Mouse (Mus musculus): Measurements from ENCODE around the gene Hspb8. TPM values are rescaled to one million over a fixed set of nuclear protein-coding genes. Genes with fewer than 3 reads are reported as not detected.
"Not testable (repeated sequence)": the region's sequence is repeated elsewhere in the genome, so short reads cannot be mapped to it uniquely, and the experiment has no call there.

Hspb8 gene
- polyA plus RNA-seq, 1 experiment from 2014 or later, result 18.9 TPM

DNA sequence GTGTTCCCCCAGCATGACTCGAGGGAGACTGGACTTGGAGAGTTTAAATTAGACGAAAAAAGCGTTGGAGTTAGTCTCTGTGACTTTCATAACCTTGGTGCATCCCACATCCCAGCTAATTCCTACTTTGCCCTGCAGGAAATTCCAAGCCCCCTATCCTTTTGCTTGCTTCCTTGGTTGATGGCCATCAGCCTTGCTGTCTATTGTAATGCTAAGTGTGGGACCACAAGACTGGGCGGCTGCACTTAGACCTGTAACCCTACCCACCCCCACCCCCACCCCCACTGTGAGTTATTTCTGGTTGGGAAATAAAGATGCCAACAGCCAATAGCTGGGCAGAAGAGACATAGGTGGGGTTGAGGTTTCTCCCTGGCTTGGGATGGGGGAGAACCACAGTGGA, 15.7 kb upstream of the Hspb8 start:
- Histone ChIP-seq H3K4me3 (ENCODE audit: low read length) (no peak overlapping the region), H3K9me3 (ENCODE audit: control insufficient read depth, low read length) (no peaks in the 10 kb centered on the region), H3K36me3 (ENCODE audit: control insufficient read depth, insufficient read depth, low read length) (no peaks in the 10 kb centered on the region), H3K4me1 (replicated peaks; ENCODE audit: control insufficient read depth, insufficient read depth, low read length) (no peaks in the 10 kb centered on the region), H3K27me3 (ENCODE audit: control insufficient read depth, insufficient read depth, low read depth, low read length) (no peaks in the 10 kb centered on the region), H3K4me2 (ENCODE audit: low read depth, low read length) (no peak overlapping the region), H3K27ac (ENCODE audit: low read length) (no peak overlapping the region), H3K9ac (ENCODE audit: low read length) (no peak overlapping the region)
- WGBS, result 63% methylated on average over 4 of the region's 4 CpGs
- ATAC-seq (ENCODE audit: low read depth), result no peak

DNA sequence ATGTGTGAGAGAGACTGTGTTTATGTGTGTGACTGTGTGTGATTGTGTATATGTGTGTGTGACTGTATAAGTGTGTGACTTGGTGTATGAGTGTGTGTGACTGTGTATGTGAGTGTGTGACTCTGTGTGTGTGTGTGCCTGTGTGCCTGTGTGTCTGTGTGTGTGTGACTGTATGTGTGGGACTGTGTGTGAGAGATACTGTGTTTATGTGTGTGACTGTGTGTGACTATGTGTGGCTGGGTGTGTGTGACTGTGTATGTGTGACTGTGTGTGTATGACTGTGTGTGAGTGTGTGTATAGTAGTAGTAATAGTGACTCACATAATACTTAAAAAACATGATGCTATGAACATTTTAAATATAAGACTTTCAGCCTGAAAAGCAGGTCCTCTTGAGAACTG, 13.5 kb upstream of the Hspb8 start:
- ATAC-seq (ENCODE audit: low read depth), result no peak

DNA sequence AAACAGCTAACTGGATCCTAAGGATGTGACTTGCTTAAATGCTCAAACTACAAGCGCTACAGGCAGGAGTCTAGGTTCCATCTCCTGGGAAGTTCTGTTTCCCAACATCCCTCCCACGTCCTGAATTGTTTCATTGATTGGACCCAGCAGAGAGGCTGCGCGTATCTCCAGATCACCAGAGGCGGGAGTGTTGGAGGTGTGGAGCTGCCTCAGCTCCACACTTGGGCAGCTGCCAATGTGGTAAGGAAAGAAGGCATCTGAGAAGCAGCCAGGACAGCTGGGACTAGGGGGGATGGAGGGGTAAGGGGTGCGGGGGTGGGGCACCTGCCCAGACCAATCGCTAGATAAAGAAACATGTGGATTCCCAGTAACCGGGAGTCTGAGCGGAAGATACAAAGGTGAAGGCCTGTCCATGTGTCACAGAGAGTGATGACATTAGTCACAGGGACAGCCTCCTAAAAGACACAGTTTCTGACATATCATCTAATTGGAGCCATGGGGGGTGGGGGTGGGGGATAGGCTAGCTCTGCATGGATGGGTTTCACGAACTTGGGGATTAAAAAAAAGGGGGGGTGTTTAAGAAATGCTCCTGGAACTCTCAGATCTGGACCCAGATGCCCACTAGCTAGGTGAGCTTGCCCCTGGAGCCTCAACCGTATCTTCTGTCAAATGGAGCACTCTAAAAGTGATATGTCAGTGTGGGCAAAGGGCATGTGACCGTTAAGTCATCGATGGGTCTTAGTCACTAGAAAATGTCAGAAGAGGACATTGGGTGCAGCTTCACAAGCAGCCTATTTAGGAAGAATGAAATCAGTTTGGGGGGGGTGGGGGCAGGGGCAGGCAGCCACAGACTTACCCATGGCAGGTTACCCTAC, 12.5 kb upstream of the Hspb8 start:
- Histone ChIP-seq H3K36me3 (ENCODE audit: control insufficient read depth, insufficient read depth, low read length) (no peaks in the 10 kb centered on the region), H3K4me2 (ENCODE audit: low read depth, low read length) (no peak overlapping the region), H3K4me1 (replicated peaks; ENCODE audit: control insufficient read depth, insufficient read depth, low read length) (no peaks in the 10 kb centered on the region), H3K27ac (ENCODE audit: low read length) (no peak overlapping the region), H3K9ac (ENCODE audit: low read length) (no peak overlapping the region), H3K4me3 (ENCODE audit: low read length) (no peak overlapping the region), H3K9me3 (ENCODE audit: control insufficient read depth, low read length) (no peaks in the 10 kb centered on the region), H3K27me3 (ENCODE audit: control insufficient read depth, insufficient read depth, low read depth, low read length) (no peaks in the 10 kb centered on the region)
- WGBS, result 51% methylated on average over 13 of the region's 13 CpGs
- ATAC-seq (ENCODE audit: low read depth), result no peak

More for the DNA sequence above, 13.5 kb upstream of the Hspb8 start:
- Histone ChIP-seq H3K27me3 (ENCODE audit: control insufficient read depth, insufficient read depth, low read depth, low read length) (no peaks in the 10 kb centered on the region), H3K9ac (ENCODE audit: low read length) (no peak overlapping the region), H3K36me3 (ENCODE audit: control insufficient read depth, insufficient read depth, low read length) (no peaks in the 10 kb centered on the region), H3K4me1 (replicated peaks; ENCODE audit: control insufficient read depth, insufficient read depth, low read length) (no peaks in the 10 kb centered on the region), H3K27ac (ENCODE audit: low read length) (no peak overlapping the region), H3K4me2 (ENCODE audit: low read depth, low read length) (no peak overlapping the region), H3K4me3 (ENCODE audit: low read length) (no peak overlapping the region), H3K9me3 (ENCODE audit: control insufficient read depth, low read length) (no peaks in the 10 kb centered on the region)

DNA sequence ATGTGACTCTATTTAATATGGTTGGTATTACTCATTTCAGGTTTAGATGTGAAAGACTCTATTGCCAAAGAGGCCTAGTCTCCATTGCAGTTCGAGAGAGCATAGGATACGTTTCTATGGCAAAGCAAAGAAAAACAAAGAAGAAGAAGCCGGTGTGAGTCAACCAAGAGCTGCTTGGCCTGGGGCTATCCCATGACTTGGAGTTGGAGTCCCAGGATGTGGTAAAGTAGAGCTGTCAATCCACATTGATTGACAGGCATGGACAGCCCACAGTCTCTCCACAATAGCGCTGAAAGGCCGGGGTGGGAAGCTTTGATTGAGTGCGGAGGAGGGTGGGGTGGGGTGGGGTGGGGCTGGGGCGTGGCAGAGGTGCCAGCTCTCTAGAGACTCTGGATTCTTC, 10.2 kb upstream of the Hspb8 start:
- Histone ChIP-seq H3K9ac (ENCODE audit: low read length) (no peak overlapping the region), H3K27ac (ENCODE audit: low read length) (no peak overlapping the region), H3K4me2 (ENCODE audit: low read depth, low read length) (no peak overlapping the region), H3K4me1 (replicated peaks; ENCODE audit: control insufficient read depth, insufficient read depth, low read length) (no peaks in the 10 kb centered on the region), H3K27me3 (ENCODE audit: control insufficient read depth, insufficient read depth, low read depth, low read length) (no peaks in the 10 kb centered on the region), H3K36me3 (ENCODE audit: control insufficient read depth, insufficient read depth, low read length) (no peaks in the 10 kb centered on the region), H3K9me3 (ENCODE audit: control insufficient read depth, low read length) (no peaks in the 10 kb centered on the region), H3K4me3 (ENCODE audit: low read length) (no peak overlapping the region)
- ATAC-seq (ENCODE audit: low read depth), result no peak
- WGBS, result 57% methylated on average over 7 of the region's 7 CpGs

DNA sequence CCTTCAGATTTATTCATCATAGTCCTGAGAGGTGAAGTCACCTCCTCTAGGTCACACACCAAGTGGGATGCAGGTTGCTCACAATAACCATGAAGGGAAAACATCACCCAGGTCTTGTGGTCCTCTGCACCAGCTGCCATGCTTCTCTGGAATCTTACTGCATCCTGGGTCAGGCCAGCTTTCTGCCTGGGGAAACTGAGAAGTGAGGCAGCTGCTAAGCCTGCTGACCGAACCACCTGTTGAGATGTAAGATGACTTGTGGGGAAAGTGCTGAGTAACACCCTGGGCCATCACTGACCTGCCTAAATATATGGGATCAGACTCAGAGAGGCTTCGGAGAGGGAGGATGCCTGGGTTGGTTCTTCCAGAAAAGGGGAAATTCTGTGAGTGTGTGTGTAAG, 4.0 kb upstream of the Hspb8 start:
- Histone ChIP-seq H3K4me2 (ENCODE audit: low read depth, low read length) (no peak overlapping the region), H3K27ac (ENCODE audit: low read length) (no peak overlapping the region), H3K9me3 (ENCODE audit: control insufficient read depth, low read length) (no peaks in the 10 kb centered on the region), H3K9ac (ENCODE audit: low read length) (no peak overlapping the region), H3K27me3 (ENCODE audit: control insufficient read depth, insufficient read depth, low read depth, low read length) (no peaks in the 10 kb centered on the region), H3K4me1 (replicated peaks; ENCODE audit: control insufficient read depth, insufficient read depth, low read length) (peaks cover 8% of the 10 kb centered on the region), H3K36me3 (ENCODE audit: control insufficient read depth, insufficient read depth, low read length) (no peaks in the 10 kb centered on the region), H3K4me3 (ENCODE audit: low read length) (no peak overlapping the region)
- ATAC-seq (ENCODE audit: low read depth), result no peak
- 85% methylated on average over 2 of the region's 2 CpGs for WGBS

DNA sequence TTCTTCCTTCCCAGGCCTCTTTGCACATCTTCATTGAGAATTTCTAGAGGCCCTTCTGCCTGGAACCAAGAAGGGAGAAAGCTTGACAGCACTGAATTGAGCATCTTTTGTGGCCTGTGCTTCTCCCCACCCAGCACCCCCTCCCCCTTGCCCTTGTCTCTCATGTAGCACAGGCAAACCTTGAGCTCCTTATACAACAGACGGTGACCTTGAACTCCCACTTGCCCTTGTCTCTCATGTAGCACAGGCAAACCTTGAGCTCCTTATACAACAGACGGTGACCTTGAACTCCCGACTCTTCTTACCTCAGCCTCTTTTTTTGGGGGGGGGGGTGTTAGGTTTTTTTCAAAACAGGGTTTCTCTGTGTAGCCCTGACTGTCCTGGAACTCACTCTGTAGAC, 3.0 kb upstream of the Hspb8 start:
- H3K4me3 ChIP-seq (ENCODE audit: low read length); H3K9ac ChIP-seq (ENCODE audit: low read length); ATAC-seq (ENCODE audit: low read depth); H3K27me3 ChIP-seq (ENCODE audit: control insufficient read depth, insufficient read depth, low read depth, low read length); H3K36me3 ChIP-seq (ENCODE audit: control insufficient read depth, insufficient read depth, low read length); H3K9me3 ChIP-seq (ENCODE audit: control insufficient read depth, low read length); H3K27ac ChIP-seq (ENCODE audit: low read length); H3K4me2 ChIP-seq (ENCODE audit: low read depth, low read length): not testable (repeated sequence)
- peaks cover 15% of the 10 kb centered on the region for H3K4me1 ChIP-seq (replicated peaks; ENCODE audit: control insufficient read depth, insufficient read depth, low read length)
- 82% methylated on average over 3 of the region's 3 CpGs for WGBS

DNA sequence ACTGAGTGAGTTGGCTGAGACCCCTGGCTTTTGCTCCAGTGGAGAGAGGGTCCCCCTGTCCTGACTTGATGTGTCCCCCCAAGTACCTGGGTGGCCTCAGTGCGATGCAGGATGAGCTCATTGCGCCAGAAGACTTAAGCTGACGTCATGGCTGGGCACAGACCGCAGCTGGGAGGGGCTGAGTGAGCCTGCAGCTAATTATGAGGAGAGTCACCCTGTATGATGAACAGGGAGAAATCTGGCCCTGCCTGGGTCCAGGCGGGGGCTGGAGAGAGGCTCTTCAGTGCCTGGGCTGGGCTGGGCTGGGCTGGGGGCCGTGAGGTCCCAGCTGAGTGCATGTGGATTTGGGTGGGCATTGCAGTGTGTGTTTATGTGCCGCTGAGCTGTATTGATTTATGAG, 2.6 kb upstream of the Hspb8 start:
- Histone ChIP-seq H3K9me3 (ENCODE audit: control insufficient read depth, low read length) (no peaks in the 10 kb centered on the region), H3K9ac (ENCODE audit: low read length) (no peak overlapping the region), H3K27me3 (ENCODE audit: control insufficient read depth, insufficient read depth, low read depth, low read length) (no peaks in the 10 kb centered on the region), H3K4me3 (ENCODE audit: low read length) (no peak overlapping the region), H3K4me1 (replicated peaks; ENCODE audit: control insufficient read depth, insufficient read depth, low read length) (peaks cover 19% of the 10 kb centered on the region), H3K36me3 (ENCODE audit: control insufficient read depth, insufficient read depth, low read length) (no peaks in the 10 kb centered on the region), H3K4me2 (ENCODE audit: low read depth, low read length) (no peak overlapping the region), H3K27ac (ENCODE audit: low read length) (no peak overlapping the region)
- ATAC-seq (ENCODE audit: low read depth), result no peak
- 48% methylated on average over 7 of the region's 7 CpGs for WGBS

DNA sequence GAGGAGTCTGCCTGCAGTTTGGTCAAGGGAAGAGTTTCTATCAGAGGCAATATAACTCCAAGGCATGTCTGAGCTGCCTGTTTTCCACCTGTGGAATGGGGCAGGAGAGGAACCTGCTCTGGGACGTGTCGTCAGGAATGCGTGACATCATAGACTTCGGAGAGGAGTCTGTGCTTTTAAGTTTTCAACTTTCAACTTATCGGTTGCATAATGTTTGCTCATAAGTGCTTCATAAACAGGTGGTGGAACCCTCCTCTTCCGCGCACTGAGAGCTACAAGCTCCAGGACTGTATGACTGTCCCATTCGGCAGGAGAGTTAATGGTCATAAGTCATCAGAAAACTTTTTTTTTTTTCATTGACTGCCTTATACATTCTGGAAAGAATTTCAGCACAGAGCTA, 1.1 kb upstream of the Hspb8 start:
- H3K27ac ChIP-seq (ENCODE audit: low read length), result no peak overlapping the region
- H3K9me3 ChIP-seq (ENCODE audit: control insufficient read depth, low read length), result no peaks in the 10 kb centered on the region
- no peaks in the 10 kb centered on the region for H3K36me3 ChIP-seq (ENCODE audit: control insufficient read depth, insufficient read depth, low read length)
- H3K4me3 ChIP-seq (ENCODE audit: low read length), result no peak overlapping the region
- H3K4me2 ChIP-seq (ENCODE audit: low read depth, low read length), result no peak overlapping the region
- no peak overlapping the region for H3K9ac ChIP-seq (ENCODE audit: low read length)
- WGBS, result 57% methylated on average over 8 of the region's 8 CpGs
- peaks cover 27% of the 10 kb centered on the region for H3K4me1 ChIP-seq (replicated peaks; ENCODE audit: control insufficient read depth, insufficient read depth, low read length)
- H3K27me3 ChIP-seq (ENCODE audit: control insufficient read depth, insufficient read depth, low read depth, low read length), result no peaks in the 10 kb centered on the region
- ATAC-seq (ENCODE audit: low read depth), result no peak

DNA sequence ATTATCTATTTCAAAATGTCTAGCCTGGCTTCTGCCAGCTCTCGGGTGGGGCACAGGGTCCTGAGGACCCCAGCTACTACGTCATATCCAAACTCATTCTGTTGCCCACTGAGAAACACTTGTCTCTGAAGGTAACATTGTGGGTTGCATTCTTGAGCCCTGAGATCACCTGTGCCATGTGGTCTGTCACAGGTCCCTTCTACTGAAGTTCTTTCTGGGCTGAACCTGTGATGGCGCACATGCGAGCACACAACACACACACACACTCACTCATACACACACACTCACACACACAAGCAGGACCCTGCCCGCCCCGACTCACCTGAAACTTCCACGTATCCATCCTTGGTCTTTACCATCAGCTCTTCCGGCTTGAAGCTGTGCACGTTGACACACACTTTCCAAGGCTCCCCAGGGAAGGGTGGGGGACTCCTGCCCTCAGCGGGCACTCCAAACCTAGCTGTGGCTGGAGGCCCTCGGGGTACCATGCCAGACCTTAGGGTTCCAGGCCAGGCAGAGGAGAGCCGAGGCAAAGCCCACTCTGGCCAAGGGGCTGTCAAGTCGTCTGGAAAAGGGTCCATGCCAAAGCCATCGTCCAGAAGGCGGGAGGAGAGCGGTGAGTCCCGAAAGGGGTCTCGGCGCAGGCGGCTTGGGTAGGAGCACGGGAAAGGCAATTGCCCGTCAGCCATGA, 728 bp downstream of the Hspb8 start:
- no peaks in the 10 kb centered on the region for H3K27me3 ChIP-seq (ENCODE audit: control insufficient read depth, insufficient read depth, low read depth, low read length)
- no peak for ATAC-seq (ENCODE audit: low read depth)
- peak overlapping the region; percentile 88 for H3K27ac ChIP-seq (ENCODE audit: low read length)
- H3K4me2 ChIP-seq (ENCODE audit: low read depth, low read length), result peak overlapping the region; percentile 77
- H3K4me3 ChIP-seq (ENCODE audit: low read length), result peak overlapping the region; percentile 52
- peaks cover 30% of the 10 kb centered on the region for H3K4me1 ChIP-seq (replicated peaks; ENCODE audit: control insufficient read depth, insufficient read depth, low read length)
- no peaks in the 10 kb centered on the region; the same call in 1 of the 2 replicates for H3K36me3 ChIP-seq (ENCODE audit: control insufficient read depth, insufficient read depth, low read length)
- H3K9ac ChIP-seq (ENCODE audit: low read length), result peak overlapping the region; percentile 74
- 0 out of 2 replicates have a peak, but pooled peaks cover 2% of the 10 kb centered on the region for H3K9me3 ChIP-seq (ENCODE audit: control insufficient read depth, low read length)
- WGBS, result 39% methylated on average over 22 of the region's 22 CpGs

All from lung, embryonic 16.5 days (tissue).